Mouse (Mus musculus) CD4-positive helper T cell, adult 2 months (primary cell): ENCODE results near the gene Cypt12.

Experiments
- DNase-seq: peaks from one replicate; pipeline ENCODE4 v3.0.0-alpha.2; 2012; ENCODE audit warnings: low read depth, missing footprints, low spot score

Cypt12 gene

GRCm38 (mm10) chr3:17948299-17948698 lies at the start of gene Cypt12:
Gene Cypt12, plus strand, starts transcription at chr3:17948410.
- no peak for DNase-seq

GRCm38 (mm10) chr3:17913796-17914195 lies 34.4 kb upstream of the Cypt12 start:
- DNase-seq: no peak

- no peak for DNase-seq
Observed at GRCm38 (mm10) chr3:17940206-17940605, 8.0 kb upstream of the Cypt12 start.
